Comparison of ENCODE assay signal across 10 mouse cellular contexts in genomic region chr19:15340305-15340983, GRCm38 (mm10).
DNase-seq lines count a peak whose midpoint lies in the region; ATAC-seq and TF ChIP-seq lines count a peak whose summit lies in the region.
"Had no signal": no experiment of that assay in that cellular context is flagged by ENCODE, and none has a peak within 500 bp of the region (broad histone marks: within the 10 kb centered on the region; RNA-seq: fewer than 3 reads in every experiment).

No protein-coding gene starts in this region.

- no peaks in the 10 kb centered on the region for H3K9me3 ChIP-seq in E14TG2a.4 (ENCODE audit: low read length)
- no peaks in the 10 kb centered on the region for H3K9me3 ChIP-seq in forebrain, embryonic 10.5 days
- H3K9me3 ChIP-seq in limb, embryonic 14.5 days (ENCODE audit: control insufficient read depth, low read length): no peaks in the 10 kb centered on the region
- H3K9me3 ChIP-seq: heart, embryonic 15.5 days; liver, embryonic 13.5 days had no signal

- H3K27ac ChIP-seq in forebrain, embryonic 10.5 days: peak overlapping the region; percentile 74
- H3K27ac ChIP-seq in limb, embryonic 14.5 days (replicated peaks; ENCODE audit: low read depth, low read length): no peak overlapping the region
- H3K27ac ChIP-seq: heart, embryonic 15.5 days; liver, embryonic 13.5 days had no signal

- peaks cover 7% of the 10 kb centered on the region for H3K4me1 ChIP-seq in E14TG2a.4 (replicated peaks; ENCODE audit: low read depth, low read length)
- peaks cover 24% of the 10 kb centered on the region for H3K4me1 ChIP-seq in forebrain, embryonic 10.5 days
- H3K4me1 ChIP-seq in limb, embryonic 14.5 days (ENCODE audit: control insufficient read depth, insufficient read depth, low read length): peaks cover 12% of the 10 kb centered on the region
- H3K4me1 ChIP-seq: heart, embryonic 15.5 days; liver, embryonic 13.5 days had no signal

- peak overlapping the region; percentile 70 for H3K4me3 ChIP-seq in E14TG2a.4 (replicated peaks; ENCODE audit: low read length)
- H3K4me3 ChIP-seq in forebrain, embryonic 10.5 days: no peak overlapping the region
- H3K4me3 ChIP-seq in limb, embryonic 14.5 days (replicated peaks; ENCODE audit: low read length): peak overlapping the region; percentile 18
- H3K4me3 ChIP-seq: heart, embryonic 15.5 days; liver, embryonic 13.5 days had no signal

- WGBS in forebrain, embryonic 10.5 days: 46% methylated on average over 19 of the region's 19 CpGs
- WGBS in limb, embryonic 14.5 days: 15% methylated on average over 19 of the region's 19 CpGs

- peak; percentile 1 to 2 for DNase-seq in adrenal gland, postnatal 36 days
- DNase-seq in adrenal gland, postnatal 25 days: no peak
- peak; percentile 37 for DNase-seq in forebrain, embryonic 10.5 days (ENCODE audit: extremely low spot score, low spot score)
- no peak for DNase-seq in limb, embryonic 14.5 days (ENCODE audit: low spot score)
- DNase-seq in lung, postnatal 10 days: no peak
- DNase-seq in adrenal gland, postnatal 4 days (ENCODE audit: low spot score in 2 of 2): no peak
- no peak for DNase-seq in spleen, postnatal 14 days (ENCODE audit: low spot score in 2 of 2)
- DNase-seq: liver, embryonic 13.5 days had no signal

- no peak for ATAC-seq in limb, embryonic 14.5 days (ENCODE audit: low FRiP score, low read depth)

- TF ChIP-seq POLR2A in limb, embryonic 14.5 days (IDR thresholded peaks at IDR 0.05; ENCODE audit: borderline replicate concordance, extremely low read depth, insufficient read depth, insufficient read length): no peak

- H3K9ac ChIP-seq in limb, embryonic 14.5 days (ENCODE audit: low read depth, low read length, severe bottlenecking): no peak overlapping the region
- H3K9ac ChIP-seq: heart, embryonic 15.5 days; liver, embryonic 13.5 days had no signal

- H3K36me3 ChIP-seq in E14TG2a.4 (ENCODE audit: insufficient read depth, low read length): no peaks in the 10 kb centered on the region
- H3K36me3 ChIP-seq in forebrain, embryonic 10.5 days (replicated peaks): no peaks in the 10 kb centered on the region
- H3K36me3 ChIP-seq in limb, embryonic 14.5 days (ENCODE audit: control insufficient read depth, insufficient read depth, low read length): no peaks in the 10 kb centered on the region
- H3K36me3 ChIP-seq: heart, embryonic 15.5 days; liver, embryonic 13.5 days had no signal

- no peak for TF ChIP-seq CTCF in E14TG2a.4 (conservative IDR thresholded peaks at IDR 0.05; ENCODE audit: low read length)

- H3K4me2 ChIP-seq in limb, embryonic 14.5 days (replicated peaks; ENCODE audit: low read depth, low read length, severe bottlenecking): peak overlapping the region; percentile 40
- H3K4me2 ChIP-seq: heart, embryonic 15.5 days; liver, embryonic 13.5 days had no signal

- H3K27me3 ChIP-seq in E14TG2a.4 (ENCODE audit: insufficient read depth, low read length): peaks cover 20% of the 10 kb centered on the region
- no peaks in the 10 kb centered on the region; the same call in 1 of the 2 replicates for H3K27me3 ChIP-seq in forebrain, embryonic 10.5 days (ENCODE audit: poor library complexity, severe bottlenecking)
- H3K27me3 ChIP-seq in limb, embryonic 14.5 days (ENCODE audit: control insufficient read depth, insufficient read depth, low read length): peaks cover 12% of the 10 kb centered on the region; the same call in 1 of the 2 replicates
- H3K27me3 ChIP-seq: heart, embryonic 15.5 days; liver, embryonic 13.5 days had no signal

Comparison
In these comparisons a context has a peak if more than half of its experiments do, and no peak if none do; other contexts are left out.
1. DNase-seq: peak in adrenal gland, postnatal 36 days (2 of 2) and forebrain, embryonic 10.5 days (single experiment); none in adrenal gland, postnatal 25 days (single experiment), limb, embryonic 14.5 days (single experiment), lung, postnatal 10 days (single experiment), adrenal gland, postnatal 4 days (0 of 2) and spleen, postnatal 14 days (0 of 2).